In the genomic region with DNA sequence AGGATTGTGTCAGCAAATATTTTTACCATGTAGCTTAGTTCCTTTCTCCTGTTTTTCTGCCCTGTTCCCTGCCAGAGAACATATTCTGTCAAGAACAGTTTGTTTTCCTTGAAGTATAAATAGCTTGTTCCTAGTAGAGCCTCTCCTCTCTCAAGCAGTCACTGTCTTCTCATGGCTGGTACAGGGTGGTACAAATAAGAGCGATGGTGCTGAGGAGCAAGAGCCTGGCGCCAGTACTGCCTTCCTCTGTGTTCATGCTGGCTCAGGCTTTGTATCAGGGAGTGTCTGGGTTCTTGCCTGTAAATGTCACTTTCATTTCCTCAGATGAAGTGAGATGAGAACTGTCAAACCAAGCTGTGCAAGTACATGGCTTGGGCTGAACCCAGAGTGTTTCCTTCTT, we compare ENCODE assay signal across 20 mouse cellular contexts.
DNase-seq lines count a peak whose midpoint lies in the region; ATAC-seq lines count a peak whose summit lies in the region.
"Had no signal": no experiment of that assay in that cellular context is flagged by ENCODE, and none has a peak within 500 bp of the region (broad histone marks: within the 10 kb centered on the region; RNA-seq: fewer than 3 reads in every experiment).

No protein-coding gene starts in this region.

- no peaks in the 10 kb centered on the region for H3K9me3 ChIP-seq in neural tube, embryonic 13.5 days
- H3K9me3 ChIP-seq: embryonic facial prominence, embryonic 10.5 days; forebrain, embryonic 15.5 days; heart, embryonic 10.5 days; intestine, embryonic 15.5 days; limb, embryonic 15.5 days; midbrain, embryonic 10.5 days had no signal

- H3K4me2 ChIP-seq in neural tube, embryonic 13.5 days, result no peak overlapping the region
- H3K4me2 ChIP-seq: forebrain, embryonic 15.5 days; hindbrain, embryonic 14.5 days; intestine, embryonic 15.5 days; limb, embryonic 15.5 days; lung, embryonic 14.5 days had no signal

- H3K9ac ChIP-seq in neural tube, embryonic 13.5 days, result no peak overlapping the region
- H3K9ac ChIP-seq: forebrain, embryonic 15.5 days; hindbrain, embryonic 14.5 days; intestine, embryonic 15.5 days; limb, embryonic 15.5 days; lung, embryonic 14.5 days had no signal

- WGBS in neural tube, embryonic 13.5 days, result 96% methylated on average over 2 of the region's 2 CpGs

- no peaks in the 10 kb centered on the region for H3K27me3 ChIP-seq in neural tube, embryonic 13.5 days
- H3K27me3 ChIP-seq: forebrain, embryonic 15.5 days; intestine, embryonic 15.5 days; limb, embryonic 15.5 days had no signal

- peak overlapping the region; percentile 34; the same call in 1 of the 2 replicates for H3K27ac ChIP-seq in neural tube, embryonic 13.5 days (replicated peaks)
- H3K27ac ChIP-seq: embryonic facial prominence, embryonic 10.5 days; forebrain, embryonic 15.5 days; heart, embryonic 10.5 days; hindbrain, embryonic 14.5 days; intestine, embryonic 15.5 days; limb, embryonic 15.5 days; midbrain, embryonic 10.5 days had no signal

- no peak for ATAC-seq in neural tube, embryonic 13.5 days (ENCODE audit: low read depth)
- no peak for ATAC-seq in erythroid progenitor cell, adult 5-6 weeks (replicated peaks; ENCODE audit: low FRiP score, poor library complexity, severe bottlenecking)
- ATAC-seq: CD4-positive, CD25-positive, alpha-beta regulatory T cell, adult 4 months; forebrain, embryonic 15.5 days; intestine, embryonic 15.5 days had no signal

- H3K4me1 ChIP-seq in neural tube, embryonic 13.5 days (replicated peaks), result no peaks in the 10 kb centered on the region
- H3K4me1 ChIP-seq: embryonic facial prominence, embryonic 10.5 days; heart, embryonic 10.5 days; intestine, embryonic 15.5 days; limb, embryonic 15.5 days had no signal

- peaks cover 21% of the 10 kb centered on the region for H3K36me3 ChIP-seq in neural tube, embryonic 13.5 days

- H3K4me3 ChIP-seq in neural tube, embryonic 13.5 days, result no peak overlapping the region
- H3K4me3 ChIP-seq: embryonic facial prominence, embryonic 10.5 days; forebrain, embryonic 15.5 days; heart, embryonic 10.5 days; intestine, embryonic 15.5 days; limb, embryonic 15.5 days; midbrain, embryonic 10.5 days had no signal

- peak; percentile 15 to 64 for DNase-seq in layer of hippocampus, adult 18-20 months (ENCODE audit: low spot score in 2 of 2)
- DNase-seq in layer of hippocampus, adult 11-12 months (ENCODE audit: low spot score), result no peak
- no peak for DNase-seq in neural tube, embryonic 10.5 days (ENCODE audit: extremely low spot score, low spot score)
- peak; percentile 69 for DNase-seq in lung, postnatal 36 days
- DNase-seq in retina, postnatal 1 day, result no peak
- DNase-seq: cerebellum, postnatal 25 days; gastrocnemius, postnatal 10 days; heart, postnatal 14 days; lung, embryonic 14.5 days; thymus, adult 2 months had no signal

Comparison
In these comparisons a context has a peak if more than half of its experiments do, and no peak if none do; other contexts are left out.
1. DNase-seq: peak in layer of hippocampus, adult 18-20 months (2 of 2) and lung, postnatal 36 days (single experiment); none in layer of hippocampus, adult 11-12 months (single experiment), neural tube, embryonic 10.5 days (single experiment) and retina, postnatal 1 day (single experiment).